Comparison of ENCODE assay signal across 24 mouse cellular contexts in genomic region chr13:24921281-24921680, GRCm38 (mm10). TPM values are rescaled to one million over a fixed set of nuclear protein-coding genes. Genes with fewer than 3 reads are reported as not detected.
DNase-seq lines count a peak whose midpoint lies in the region; ATAC-seq lines count a peak whose summit lies in the region.
"Had no signal": no experiment of that assay in that cellular context is flagged by ENCODE, and none has a peak within 500 bp of the region (broad histone marks: within the 10 kb centered on the region; RNA-seq: fewer than 3 reads in every experiment).

No protein-coding gene starts in this region.

- intact Hi-C loops in left cerebral cortex, postnatal 36 days (cut with DNase I), result no loop called here

- H3K9ac ChIP-seq in forebrain, embryonic 11.5 days (ENCODE audit: low read length), result no peak overlapping the region
- H3K9ac ChIP-seq: embryonic facial prominence, embryonic 13.5 days; forebrain, embryonic 15.5 days; heart, embryonic 15.5 days; midbrain, embryonic 13.5 days; neural tube, embryonic 15.5 days; stomach, embryonic 15.5 days had no signal

- H3K4me2 ChIP-seq in forebrain, embryonic 11.5 days (ENCODE audit: low read depth, low read length, severe bottlenecking), result no peak overlapping the region
- H3K4me2 ChIP-seq: embryonic facial prominence, embryonic 13.5 days; forebrain, embryonic 15.5 days; heart, embryonic 15.5 days; liver, embryonic 11.5 days; midbrain, embryonic 13.5 days; neural tube, embryonic 15.5 days; stomach, embryonic 15.5 days had no signal

- H3K9me3 ChIP-seq in forebrain, embryonic 11.5 days (ENCODE audit: control insufficient read depth, low read length), result no peaks in the 10 kb centered on the region
- H3K9me3 ChIP-seq: embryonic facial prominence, embryonic 13.5 days; forebrain, embryonic 15.5 days; heart, embryonic 15.5 days; midbrain, embryonic 13.5 days; neural tube, embryonic 15.5 days; stomach, embryonic 15.5 days had no signal

- H3K27me3 ChIP-seq in forebrain, embryonic 11.5 days (ENCODE audit: control insufficient read depth, insufficient read depth, low read length), result no peaks in the 10 kb centered on the region
- H3K27me3 ChIP-seq: embryonic facial prominence, embryonic 13.5 days; forebrain, embryonic 15.5 days; heart, embryonic 15.5 days; midbrain, embryonic 13.5 days; neural tube, embryonic 15.5 days; stomach, embryonic 15.5 days had no signal

- H3K27ac ChIP-seq in forebrain, embryonic 11.5 days (ENCODE audit: low read depth, low read length), result no peak overlapping the region
- H3K27ac ChIP-seq: embryonic facial prominence, embryonic 13.5 days; forebrain, embryonic 15.5 days; heart, embryonic 15.5 days; midbrain, embryonic 13.5 days; neural tube, embryonic 15.5 days; stomach, embryonic 15.5 days had no signal

- WGBS in forebrain, embryonic 11.5 days, result 88% methylated on average over 6 of the region's 6 CpGs

- peak; percentile 48 for DNase-seq in lung, postnatal 10 days
- DNase-seq in lung, postnatal 14 days, result no peak
- DNase-seq in T-cell, adult 2 months (ENCODE audit: low spot score), result peak; percentile 82
- peak; percentile 5 to 7 for DNase-seq in thymus, adult 18-20 months
- no peak for DNase-seq in forebrain, embryonic 11.5 days (ENCODE audit: low spot score)
- no peak for DNase-seq in left cerebral cortex, postnatal 36 days (ENCODE audit: low spot score in 2 of 2)
- DNase-seq in gastrocnemius, adult 18-20 months (ENCODE audit: low spot score), result no peak
- DNase-seq: adrenal gland, postnatal 25 days; B cell, adult 2 months; cerebellum, adult 11-12 months; cerebellum, postnatal 14 days; heart, adult 18-20 months; kidney, adult 11 months; kidney, postnatal 14 days; left cerebral cortex, postnatal 4 days; lung, adult 18-20 months; right cerebral cortex, postnatal 14 days had no signal

- no peak for ATAC-seq in forebrain, embryonic 11.5 days (replicated peaks; ENCODE audit: low FRiP score)

- no peaks in the 10 kb centered on the region for H3K4me1 ChIP-seq in forebrain, embryonic 11.5 days (replicated peaks; ENCODE audit: control insufficient read depth, insufficient read depth, low read length)
- H3K4me1 ChIP-seq: embryonic facial prominence, embryonic 13.5 days; forebrain, embryonic 15.5 days; heart, embryonic 15.5 days; midbrain, embryonic 13.5 days; neural tube, embryonic 15.5 days; stomach, embryonic 15.5 days had no signal

- no peaks in the 10 kb centered on the region for H3K36me3 ChIP-seq in forebrain, embryonic 11.5 days (ENCODE audit: control insufficient read depth, insufficient read depth, low read length)

- H3K4me3 ChIP-seq in forebrain, embryonic 11.5 days (ENCODE audit: low read depth, low read length), result no peak overlapping the region
- H3K4me3 ChIP-seq: embryonic facial prominence, embryonic 13.5 days; forebrain, embryonic 15.5 days; heart, embryonic 15.5 days; midbrain, embryonic 13.5 days; neural tube, embryonic 15.5 days; stomach, embryonic 15.5 days had no signal

RNA-seq across cellular contexts. Expression of gene Aldh5a1, which starts 16.2 kb away (rescaled TPM):
- polyA plus RNA-seq in forebrain, embryonic 11.5 days (2014; fragmentation: Nextera tagmentation; extraction: Ambion mirVana), result 10.4 and 10.5 TPM in 2 replicates
- total RNA-seq in left cerebral cortex, postnatal 36 days (2021), result 10 to 100 TPM; 55.4 to 57.0 TPM
- total RNA-seq in gastrocnemius, adult 18-20 months (2021), result 1 to 10 TPM; 7.9 to 8.3 TPM

RNA-seq across cellular contexts. Expression of gene Gpld1, which starts 21.7 kb away (rescaled TPM):
- polyA plus RNA-seq in forebrain, embryonic 11.5 days (2014; fragmentation: Nextera tagmentation; extraction: Ambion mirVana), result 0.44 and 0.87 TPM in 2 replicates
- 10 to 100 TPM; 19.0 to 19.2 TPM for total RNA-seq in left cerebral cortex, postnatal 36 days (2021)
- total RNA-seq in gastrocnemius, adult 18-20 months (2021), result under 1 TPM; 0.84 to 0.95 TPM

Comparison
In these comparisons a context has a peak if more than half of its experiments do, and no peak if none do; other contexts are left out.
1. DNase-seq: peak in lung, postnatal 10 days (single experiment), T-cell, adult 2 months (single experiment) and thymus, adult 18-20 months (2 of 2); none in lung, postnatal 14 days (single experiment), forebrain, embryonic 11.5 days (single experiment), left cerebral cortex, postnatal 36 days (0 of 2) and gastrocnemius, adult 18-20 months (single experiment).
2. RNA of gene Aldh5a1, which starts 16.2 kb away (total RNA-seq): 55.4 to 57.0 TPM in left cerebral cortex, postnatal 36 days; 7.9 to 8.3 TPM in gastrocnemius, adult 18-20 months; every median in the first group is over 4 times any median in the second.
3. RNA of gene Gpld1, which starts 21.7 kb away (total RNA-seq): 19.0 to 19.2 TPM in left cerebral cortex, postnatal 36 days; 0.84 to 0.95 TPM in gastrocnemius, adult 18-20 months; every median in the first group is over 10 times any median in the second.